Mouse (Mus musculus): ENCODE measurements at regions not wholly inside any gene's neighbourhood (a gene's known extent, or its start where the extent isn't known, plus 50 kb on each side); places are given as distances from the start of the nearest gene placed in this dataset.

GRCm38 (mm10) chr2:95587044-95587443 is 730.9 kb upstream of the Lrrc4c start:
- TF ChIP-seq CTCF (IDR thresholded peaks at IDR 0.05; ENCODE audit: extremely low read depth, insufficient read depth, low read length): no peak
- no peak for TF ChIP-seq POLR2A (IDR thresholded peaks at IDR 0.05; ENCODE audit: extremely low read depth, insufficient read depth, low read length)
